Mouse (Mus musculus) megakaryocyte-erythroid progenitor cell, adult 5-6 weeks (primary cell): ENCODE data around the gene Tbx18. TPM values are rescaled to one million over a fixed set of nuclear protein-coding genes. Genes with fewer than 3 reads are reported as not detected.

ENCODE experiments used
- ATAC-seq: replicated peaks from 2 replicates; pipeline ENCODE4 v1.8.0; 2016; ENCODE audit warnings: mild to moderate bottlenecking, inconsistent platforms; ENCODE audit not compliant: severe bottlenecking, poor library complexity, low FRiP score, low TSS enrichment
- total RNA-seq, 2 experiments: library from RNA; stranded (forward) in 1 of 2; stranded (reverse) in 1 of 2; fragments of 200-1000, 215-1000 nt in 1 of 2; fragments of >200 nt in 1 of 2; fragmentation: Nextera tagmentation in 1 of 2; gene quantifications; 2 replicates each; pipeline ENCODE4 v1.2.3; 2014 to 2017

The Tbx18 gene
- total RNA-seq (2014; fragmentation: Nextera tagmentation) (0.28 TPM in 1 of 2 replicates, not detected in the other), total RNA-seq (2017) (not detected in 2 replicates)

- peak; percentile 63 for ATAC-seq
Observed at GRCm38 (mm10) chr9:87730961-87731535, at the start of gene Tbx18. Tbx18 (minus strand) TSS chr9:87731260.

- ATAC-seq = no peak
Observed at GRCm38 (mm10) chr9:87773951-87774350, 42.9 kb upstream of the Tbx18 start.

- no peak for ATAC-seq
Observed at GRCm38 (mm10) chr9:87755621-87756020, 24.6 kb upstream of the Tbx18 start.

GRCm38 (mm10) chr9:87741599-87741998 is 10.5 kb upstream of the Tbx18 start:
- ATAC-seq = no peak

- ATAC-seq = peak; percentile 93
Observed at GRCm38 (mm10) chr9:87740667-87741066, 9.6 kb upstream of the Tbx18 start.

- peak; percentile 22; the same call in 1 of the 2 replicates for ATAC-seq
Observed at GRCm38 (mm10) chr9:87740241-87740645, 9.2 kb upstream of the Tbx18 start.

- no peak for ATAC-seq
Observed at GRCm38 (mm10) chr9:87739543-87740161, 8.6 kb upstream of the Tbx18 start.

- ATAC-seq = no peak
Observed at GRCm38 (mm10) chr9:87738766-87739542, 7.9 kb upstream of the Tbx18 start.

GRCm38 (mm10) chr9:87738123-87738522 is 7.1 kb upstream of the Tbx18 start:
- no peak for ATAC-seq

GRCm38 (mm10) chr9:87737271-87737670 is 6.2 kb upstream of the Tbx18 start:
- ATAC-seq = no peak

GRCm38 (mm10) chr9:87735046-87735445 is 4.0 kb upstream of the Tbx18 start:
- no peak for ATAC-seq

- ATAC-seq = no peak
Observed at GRCm38 (mm10) chr9:87734631-87735030, 3.6 kb upstream of the Tbx18 start.

GRCm38 (mm10) chr9:87733732-87734131 is 2.7 kb upstream of the Tbx18 start:
- ATAC-seq = no peak

- ATAC-seq = no peak
Observed at GRCm38 (mm10) chr9:87733236-87733630, 2.2 kb upstream of the Tbx18 start.

- ATAC-seq = no peak
Observed at GRCm38 (mm10) chr9:87732416-87733235, 1.6 kb upstream of the Tbx18 start.

GRCm38 (mm10) chr9:87730271-87730960 is 644 bp downstream of the Tbx18 start:
- ATAC-seq = no peak

GRCm38 (mm10) chr9:87729316-87730270 is 1.5 kb downstream of the Tbx18 start:
- no peak for ATAC-seq

GRCm38 (mm10) chr9:87728107-87728506 is 3.0 kb downstream of the Tbx18 start:
- ATAC-seq = no peak
